Mouse (Mus musculus) erythroblast, adult 5-6 weeks (primary cell): ENCODE measurements around the gene Tbx5. TPM values are rescaled to one million over a fixed set of nuclear protein-coding genes. Genes with fewer than 3 reads are reported as not detected.

Experiments
- ATAC-seq: replicated peaks from 2 replicates; pipeline ENCODE4 v1.8.0; 2016; ENCODE audit warnings: moderate number of reproducible peaks, mild to moderate bottlenecking, moderate TSS enrichment, inconsistent platforms; ENCODE audit not compliant: poor library complexity, low FRiP score, severe bottlenecking
- total RNA-seq, 2 experiments: library from RNA; stranded (forward) in 1 of 2; stranded (reverse) in 1 of 2; fragments of 150-400 nt in 1 of 2; fragments of 200-764, 138-1000 nt in 1 of 2; gene quantifications; 2 replicates each; pipeline versions ENCODE4 v1.2.3 to v1.2.4; 2015 to 2017; ENCODE audit warnings: low replicate concordance in 2 of 2

Tbx5 gene
- total RNA-seq (2015; ENCODE audit: low replicate concordance) = not detected in 2 replicates
- 0.17 TPM in 1 of 2 replicates, not detected in the other for total RNA-seq (2017; ENCODE audit: low replicate concordance)

DNA sequence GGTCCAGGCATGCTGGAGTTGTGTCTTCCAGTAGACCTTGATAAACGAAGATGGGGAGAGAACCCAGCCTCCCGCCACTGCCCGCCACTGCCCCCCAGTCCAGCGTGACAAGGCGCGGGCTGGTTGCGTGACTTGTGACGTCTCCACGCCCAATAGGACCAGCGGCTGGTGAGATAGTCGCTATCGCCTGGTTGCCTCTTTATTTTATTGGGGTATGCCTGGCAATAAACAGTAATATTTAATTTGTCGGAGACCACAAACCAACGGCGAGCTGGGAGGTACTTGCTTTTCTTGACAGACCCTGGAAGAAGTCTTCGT lies at the start of gene Tbx5:
Gene Tbx5, plus strand, starts transcription at position 190 of the 318 bp plus-strand sequence.
- ATAC-seq = no peak

- ATAC-seq = no peak
These were observed 46.5 kb upstream of the Tbx5 start for GRCm38 (mm10) chr5:119785959-119786358.

- no peak for ATAC-seq
These were observed 40.8 kb upstream of the Tbx5 start for GRCm38 (mm10) chr5:119791664-119792063.

DNA sequence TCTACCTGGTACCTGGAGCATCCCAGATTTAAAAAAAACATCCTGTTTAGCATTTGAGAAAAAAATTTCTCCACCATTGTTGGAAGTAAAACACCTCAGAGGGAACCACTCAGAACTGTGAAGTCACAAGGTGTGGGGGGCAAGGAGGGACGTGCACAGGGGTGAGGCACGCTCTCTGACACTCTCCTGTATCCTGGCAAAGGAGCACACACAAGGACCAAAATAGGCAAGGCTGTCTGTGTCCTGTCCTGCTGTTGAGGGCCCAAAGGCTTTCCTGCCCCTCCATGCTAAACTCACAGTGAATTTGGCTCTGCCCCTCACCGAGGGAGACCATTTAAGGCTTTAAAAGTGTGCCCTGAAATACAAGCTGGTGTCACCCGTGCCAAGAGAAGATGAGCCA lies 38.5 kb upstream of the Tbx5 start:
- no peak for ATAC-seq

GRCm38 (mm10) chr5:119795376-119795775 lies 37.1 kb upstream of the Tbx5 start:
- ATAC-seq = no peak

GRCm38 (mm10) chr5:119795777-119796176 lies 36.7 kb upstream of the Tbx5 start:
- ATAC-seq = no peak

DNA sequence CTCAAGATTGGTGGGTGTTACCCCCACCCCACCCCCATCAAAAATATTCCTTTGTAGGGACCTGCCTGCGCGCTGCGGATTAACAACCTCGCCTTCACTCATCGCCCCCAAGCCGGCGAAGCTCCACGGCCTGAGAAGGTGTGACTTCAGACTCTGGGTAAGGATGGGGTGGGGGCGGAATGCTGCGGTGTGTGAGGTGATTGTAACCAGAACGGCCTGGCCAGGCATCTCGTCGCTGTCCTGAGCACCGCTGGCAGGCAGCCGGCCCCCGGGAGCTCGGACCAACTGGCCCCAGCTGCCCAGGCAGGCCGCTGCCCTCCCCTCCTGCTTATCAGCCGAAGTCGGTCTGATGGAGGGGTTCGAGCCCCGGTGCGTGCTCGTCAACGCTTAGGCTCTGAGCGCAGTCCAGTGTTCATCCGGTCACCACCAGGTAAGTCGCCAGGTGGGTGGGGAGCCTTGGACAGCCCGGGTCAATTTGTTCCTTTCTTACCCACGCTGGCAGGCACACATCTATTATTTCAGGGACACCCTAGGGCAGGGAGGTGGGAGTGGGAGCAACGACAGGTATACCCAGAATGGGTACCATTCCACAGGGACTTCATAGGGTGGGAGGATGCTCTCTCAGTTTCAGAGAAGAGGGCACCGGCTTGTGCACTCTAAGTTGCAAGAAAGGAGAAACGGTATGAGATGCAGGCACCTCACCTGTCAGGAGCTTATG lies 35.9 kb upstream of the Tbx5 start:
- no peak for ATAC-seq

DNA sequence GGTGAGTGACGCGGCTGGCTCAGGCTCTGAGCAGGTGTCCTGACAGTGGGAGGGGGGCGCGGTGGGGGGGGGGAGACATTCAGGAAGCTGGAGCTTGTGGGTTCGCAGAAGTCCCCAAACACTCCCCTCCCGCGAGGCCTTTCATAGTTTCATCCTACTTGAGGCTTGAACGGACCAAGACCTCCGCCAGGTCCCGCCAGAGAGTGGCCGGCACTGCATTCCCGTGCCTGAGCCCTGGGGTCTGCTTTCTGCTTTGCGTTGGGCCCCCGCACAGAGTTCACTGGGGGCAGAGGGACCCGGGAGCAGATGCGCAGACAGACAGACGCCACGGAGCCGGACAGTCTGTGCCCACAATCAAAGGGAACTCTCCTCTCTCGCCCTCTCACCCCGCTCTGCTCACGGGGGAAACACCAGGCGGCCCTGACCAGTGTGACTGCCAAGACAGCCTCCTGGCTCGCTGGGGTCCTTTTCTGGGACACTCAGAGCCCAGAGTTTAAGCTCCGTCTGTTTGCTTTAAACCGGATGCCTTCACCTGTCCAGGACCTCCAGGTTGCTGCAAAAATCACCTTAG lies 34.8 kb upstream of the Tbx5 start:
- no peak for ATAC-seq

DNA sequence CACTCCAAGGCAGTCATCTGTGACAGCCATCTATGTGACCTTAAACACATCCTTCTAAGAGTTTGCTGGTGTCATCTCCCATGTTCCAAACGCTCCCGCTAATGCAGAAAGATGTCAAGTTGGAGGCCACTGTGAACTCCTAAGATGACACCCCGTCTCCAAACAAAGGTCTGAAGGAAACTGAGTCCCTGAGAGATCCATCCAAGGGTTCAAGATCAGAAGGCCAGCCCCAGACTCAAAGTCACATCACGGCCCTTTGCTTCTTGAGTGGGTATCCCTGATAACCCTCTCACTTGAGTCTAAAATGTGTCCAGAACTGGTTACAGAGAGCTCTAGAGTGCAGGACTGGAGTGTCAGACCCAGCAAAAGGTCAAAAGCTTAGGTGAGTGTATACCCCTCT lies 34.2 kb upstream of the Tbx5 start:
- ATAC-seq = no peak

GRCm38 (mm10) chr5:119798713-119799418 lies 33.6 kb upstream of the Tbx5 start:
- no peak for ATAC-seq

DNA sequence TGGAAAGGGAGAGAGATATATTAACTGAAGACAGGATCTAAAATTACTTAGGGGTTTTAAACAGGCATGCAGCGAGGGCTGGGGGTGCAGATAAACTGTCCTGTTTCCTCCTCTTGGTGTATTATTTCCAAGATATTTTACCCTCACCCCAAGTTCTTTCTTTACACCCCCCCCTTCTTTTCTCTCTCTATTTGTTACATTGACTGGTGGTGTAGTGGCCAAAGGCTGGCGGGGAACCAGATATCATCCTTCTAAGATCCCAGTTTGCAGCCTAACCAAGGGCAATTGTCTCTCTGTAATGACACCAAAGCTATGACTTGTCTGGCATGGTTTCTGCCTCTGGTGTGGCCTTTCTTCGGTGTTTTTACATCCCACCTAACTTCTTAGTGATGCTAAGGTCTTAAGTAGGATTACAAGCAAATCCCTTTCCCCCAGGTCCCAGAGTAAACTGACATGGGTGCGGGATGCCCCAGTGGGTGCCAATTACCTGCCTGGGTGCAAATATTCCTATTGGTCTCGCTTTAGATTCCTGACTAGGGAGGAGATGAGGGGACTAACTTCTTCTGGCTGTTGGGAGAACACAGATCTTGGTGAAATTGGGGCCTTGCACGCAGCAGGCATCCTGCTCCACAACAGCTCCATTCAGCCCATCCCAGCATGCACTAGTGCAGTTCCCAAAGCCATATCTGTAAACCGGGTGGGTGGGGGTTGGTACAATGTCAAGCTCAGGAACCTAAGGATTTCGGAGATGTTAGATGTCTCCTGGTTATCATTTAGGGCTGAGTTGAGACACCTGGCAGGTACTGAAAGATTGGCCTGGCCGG lies 32.8 kb upstream of the Tbx5 start:
- ATAC-seq = no peak

DNA sequence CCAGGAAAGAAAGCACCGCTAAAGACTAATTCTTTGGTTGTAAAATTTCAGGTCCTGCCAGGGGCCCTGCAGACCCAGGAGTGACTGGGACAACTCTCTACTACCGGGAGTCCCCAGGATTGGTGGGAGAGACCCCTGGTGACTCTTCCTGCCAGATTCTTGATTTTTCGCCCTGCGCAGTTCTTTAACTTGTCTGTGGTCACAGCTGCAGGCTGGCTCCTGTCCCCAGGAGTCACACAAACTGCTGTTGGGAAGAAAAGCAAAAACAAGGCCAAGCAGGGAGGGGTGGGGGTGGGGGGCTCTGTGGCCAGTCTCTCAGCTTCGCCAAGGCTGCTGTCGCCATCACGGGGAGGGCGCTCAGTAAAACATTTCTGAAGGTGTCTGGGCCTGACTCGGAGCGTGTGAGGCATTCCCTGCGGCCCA lies 32.2 kb upstream of the Tbx5 start:
- ATAC-seq = no peak

GRCm38 (mm10) chr5:119802617-119803410 lies 29.7 kb upstream of the Tbx5 start:
- no peak for ATAC-seq

- ATAC-seq = no peak
These were observed 28.8 kb upstream of the Tbx5 start for GRCm38 (mm10) chr5:119803411-119804251.

DNA sequence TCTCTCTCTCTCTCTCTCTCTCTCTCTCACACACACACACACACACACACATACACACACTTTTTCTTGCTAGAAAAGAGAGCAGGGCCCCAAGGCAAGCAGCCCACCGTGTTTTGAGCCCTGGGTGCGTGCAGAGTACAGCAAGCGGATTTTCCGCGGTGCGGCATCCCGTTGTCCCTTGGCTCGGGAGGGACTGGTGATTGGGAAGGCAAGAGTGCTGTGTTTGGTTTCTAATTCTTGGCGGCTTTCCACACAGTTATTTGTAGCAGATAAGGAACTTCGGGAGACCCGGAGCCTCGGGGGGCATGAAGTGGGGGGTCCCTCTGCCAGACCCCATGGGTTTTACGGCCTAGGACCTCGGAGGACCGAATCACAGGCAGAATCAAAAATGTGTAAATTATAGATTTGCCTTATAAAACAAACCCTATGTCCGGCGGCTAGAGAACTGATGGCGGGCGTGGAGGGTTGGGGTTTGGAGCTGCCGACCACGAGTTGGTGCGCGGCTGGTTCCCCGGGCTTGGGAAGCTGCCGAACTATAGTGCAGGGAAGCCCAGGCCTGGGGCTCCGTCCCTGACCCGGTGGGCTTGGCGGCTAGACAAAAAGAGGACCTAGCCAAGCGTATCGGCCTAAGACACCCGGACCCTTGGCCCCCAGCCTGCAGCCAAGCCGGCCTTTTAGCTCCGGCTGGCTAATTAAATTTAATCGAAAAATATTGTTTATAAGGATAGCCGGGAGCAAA lies 28.0 kb upstream of the Tbx5 start:
- ATAC-seq = no peak

- ATAC-seq = no peak
These were observed 26.8 kb upstream of the Tbx5 start for GRCm38 (mm10) chr5:119805636-119806035.

DNA sequence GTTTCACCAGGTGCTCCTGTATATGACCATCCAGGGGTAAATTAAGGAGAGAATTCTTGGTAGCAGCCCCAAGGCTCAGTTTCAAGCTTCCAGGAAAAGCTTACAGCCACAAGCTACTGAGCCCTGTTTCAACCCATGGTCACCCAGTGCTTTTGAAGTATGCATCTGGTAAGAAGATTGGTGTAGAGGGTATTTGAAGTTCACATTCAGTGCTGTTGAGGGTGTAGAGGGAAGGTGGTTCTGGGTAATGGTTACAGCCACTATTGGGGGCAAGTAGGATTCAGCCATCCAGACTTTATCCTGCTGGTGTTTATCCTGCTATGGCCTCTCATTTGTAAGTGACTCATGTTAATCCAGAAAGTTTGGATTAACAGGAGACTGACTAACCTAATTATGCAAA lies 26.0 kb upstream of the Tbx5 start:
- ATAC-seq = no peak
